Mouse (Mus musculus) lung, postnatal 0 days (tissue): Measurements from ENCODE around the gene Gins1.

ENCODE experiments used
- CTCF ChIP-seq: IDR thresholded peaks from 2 replicates; pipeline ENCODE4 v1.5.1; 2016; ENCODE audit warnings: antibody characterized with exemption, mild to moderate bottlenecking
- EP300 ChIP-seq: IDR thresholded peaks from 2 replicates; pipeline ENCODE4 v1.6.1; 2016; ENCODE audit warnings: antibody characterized with exemption, mild to moderate bottlenecking, control low read depth

GRCm38 (mm10) chr2:150884075-150884778 is 21.0 kb upstream of the Gins1 start:
- TF ChIP-seq CTCF (no peak), EP300 (no peak)
